Mouse (Mus musculus): ENCODE measurements around the gene Cd69.

Cd69 gene

GRCm38 (mm10) chr6:129232842-129233205 lies 42.4 kb downstream of the Cd69 start:
- ChIA-PET POLR2A (no interaction called here), CTCF (interaction anchor here in 1 of 4 experiments (0.6 kb wide), 1 partner anchor 28 kb away, joined by 3 read pairs; no protein-coding TSS in a partner anchor)

- CTCF ChIA-PET = no interaction called here
- POLR2A ChIA-PET = no interaction called here
Observed at GRCm38 (mm10) chr6:129232005-129232841, 43.0 kb downstream of the Cd69 start.

DNA sequence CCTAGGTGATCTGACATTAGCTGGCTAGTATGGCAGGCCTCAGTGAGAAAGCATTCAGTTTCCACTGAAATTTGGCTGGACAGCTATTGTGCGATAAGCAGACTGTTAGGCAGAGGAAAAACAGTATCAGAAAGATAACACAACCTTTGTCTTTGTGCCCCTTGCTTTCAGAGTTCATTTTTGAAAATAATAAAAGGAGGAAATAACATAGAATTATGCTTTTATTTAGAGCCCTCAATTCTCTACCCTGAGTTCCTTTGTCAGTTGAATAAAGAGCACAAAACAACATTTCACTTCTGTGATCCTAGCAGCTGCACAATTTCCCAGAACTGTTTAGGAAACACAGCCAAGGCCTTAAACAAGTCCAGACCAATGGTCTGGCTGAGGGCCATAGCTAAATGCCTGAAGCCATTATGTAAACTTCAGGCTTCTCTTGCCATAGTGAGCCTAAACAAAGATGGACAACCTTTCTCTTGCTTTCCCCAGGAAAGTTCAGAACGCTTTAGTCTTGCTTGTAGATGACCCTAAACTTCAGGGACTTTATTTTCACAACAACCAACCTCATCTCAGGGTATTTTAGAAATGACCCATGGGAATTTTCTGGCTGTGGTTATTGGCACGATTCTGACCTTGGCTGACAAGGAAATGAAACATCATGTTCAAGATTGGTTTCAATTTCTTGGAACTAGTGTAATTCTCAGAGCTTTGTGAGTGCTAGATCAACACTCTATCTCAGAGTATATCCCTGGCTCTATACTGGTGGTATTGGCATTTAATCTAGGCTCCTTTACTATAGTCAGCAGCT lies 45.3 kb downstream of the Cd69 start:
- ChIA-PET POLR2A (interaction anchor here in 1 of 4 experiments (0.7 kb wide), 1 partner anchor 371 kb away, joined by 3 read pairs; no protein-coding TSS in a partner anchor), CTCF (no interaction called here)

- ChIA-PET POLR2A (interaction anchor here in 1 of 4 experiments (0.7 kb wide), 1 partner anchor 370 kb away, joined by 3 read pairs; no protein-coding TSS in a partner anchor), CTCF (interaction anchor here in 1 of 4 experiments (0.6 kb wide), 1 partner anchor 31 kb away, joined by 4 read pairs; no protein-coding TSS in a partner anchor)
Observed at GRCm38 (mm10) chr6:129228935-129229773, 46.1 kb downstream of the Cd69 start.

DNA sequence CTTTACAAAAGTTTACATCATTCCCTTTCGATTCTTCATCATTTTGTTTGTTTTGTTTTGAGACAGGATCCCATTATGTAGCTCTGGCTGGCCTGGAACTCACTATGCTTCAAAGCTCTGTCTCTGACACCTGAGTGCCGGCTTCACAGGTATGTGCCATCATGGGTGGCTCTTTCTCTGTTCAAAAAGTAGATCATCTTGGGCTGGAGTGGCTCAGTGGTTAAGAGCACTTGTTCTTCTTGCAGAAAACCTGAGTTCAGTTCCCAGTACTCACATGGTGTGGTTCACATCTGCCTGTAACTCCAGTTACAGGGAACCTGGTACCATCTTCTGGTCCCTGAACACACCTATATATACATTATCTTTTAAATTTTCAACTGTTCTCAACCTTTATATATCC lies 50.2 kb downstream of the Cd69 start:
- ChIA-PET POLR2A (no interaction called here), CTCF (interaction anchor here in 1 of 4 experiments (0.9 kb wide), 1 partner anchor 13 kb away, joined by 3 read pairs; no protein-coding TSS in a partner anchor)

DNA sequence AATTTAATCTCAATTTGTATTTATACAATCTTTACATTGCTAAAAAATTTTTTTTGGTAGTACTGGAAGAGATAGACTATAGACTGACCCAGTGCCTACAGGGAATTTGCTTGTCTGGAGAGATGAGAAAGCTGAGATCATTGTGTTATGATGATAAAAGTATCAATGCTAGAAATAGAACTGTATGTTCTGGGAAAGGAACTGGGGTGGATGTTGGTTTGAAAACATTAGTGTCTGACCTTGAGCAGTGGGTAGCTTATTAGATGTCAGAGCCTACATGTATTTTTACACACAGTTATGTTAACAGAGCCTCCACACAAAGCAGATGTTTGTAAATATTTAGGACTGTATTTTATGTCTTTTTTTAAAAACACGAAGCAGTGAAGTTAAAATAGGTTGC lies 51.1 kb downstream of the Cd69 start:
- ChIA-PET POLR2A (no interaction called here), CTCF (interaction anchor here in 1 of 4 experiments (0.6 to 0.9 kb wide), 2 partner anchors 14 to 24 kb away, joined by 3 read pairs; no protein-coding TSS in a partner anchor)

- ChIA-PET POLR2A (no interaction called here), CTCF (no interaction called here)
Observed at GRCm38 (mm10) chr6:129223611-129224010, 51.6 kb downstream of the Cd69 start.

DNA sequence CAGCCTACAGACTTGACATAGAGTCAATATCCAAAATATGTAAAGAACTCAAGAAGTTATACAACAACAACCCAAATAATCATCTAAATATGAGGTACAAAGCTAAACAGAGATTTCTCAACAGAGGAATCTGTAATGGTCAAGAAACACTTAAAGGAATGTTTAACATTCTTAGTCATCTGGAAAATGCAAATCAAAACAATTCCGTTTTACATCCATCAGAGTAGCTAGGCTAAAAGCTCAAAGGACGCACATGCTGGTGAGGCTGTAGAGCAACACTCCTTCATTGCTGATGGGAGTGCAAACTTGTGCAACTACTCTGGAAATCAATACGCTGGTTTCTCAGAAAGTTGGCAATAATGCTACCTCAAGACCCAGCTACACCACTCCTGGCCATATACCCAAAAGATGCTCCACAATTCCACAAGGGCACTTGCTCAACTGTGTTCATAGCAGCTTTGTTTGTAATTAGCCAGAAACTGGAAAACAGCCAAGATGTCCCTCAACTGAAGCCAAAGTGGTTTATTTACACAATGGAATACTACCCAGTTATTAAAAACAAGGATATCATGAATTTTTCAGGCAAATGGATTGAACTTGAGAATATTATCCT lies 52.9 kb downstream of the Cd69 start:
- CTCF ChIA-PET = interaction anchor here in 2 of 4 experiments (0.6 to 1.2 kb wide), 2 partner anchors 12 to 16 kb away, joined by 3 to 7 read pairs; no protein-coding TSS in a partner anchor
- POLR2A ChIA-PET = no interaction called here

DNA sequence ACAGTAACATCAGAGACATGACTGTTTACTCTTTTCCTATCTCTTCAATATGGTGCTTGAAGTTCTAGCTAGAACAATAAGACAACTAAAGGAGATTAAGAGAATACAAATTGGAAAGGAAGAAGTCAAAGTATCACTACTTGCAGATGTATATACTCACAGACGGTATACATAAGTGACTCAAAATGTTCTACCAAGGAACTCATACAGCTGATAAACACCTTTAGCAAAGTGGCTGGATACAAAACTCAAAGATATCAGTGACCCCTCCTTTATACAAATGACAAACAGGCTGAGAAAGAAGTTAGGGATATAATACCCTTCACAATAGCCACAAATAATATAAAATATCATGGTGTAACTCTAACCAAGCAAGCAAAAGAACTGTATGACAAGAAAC lies 54.2 kb downstream of the Cd69 start:
- CTCF ChIA-PET = no interaction called here
- POLR2A ChIA-PET = no interaction called here

DNA sequence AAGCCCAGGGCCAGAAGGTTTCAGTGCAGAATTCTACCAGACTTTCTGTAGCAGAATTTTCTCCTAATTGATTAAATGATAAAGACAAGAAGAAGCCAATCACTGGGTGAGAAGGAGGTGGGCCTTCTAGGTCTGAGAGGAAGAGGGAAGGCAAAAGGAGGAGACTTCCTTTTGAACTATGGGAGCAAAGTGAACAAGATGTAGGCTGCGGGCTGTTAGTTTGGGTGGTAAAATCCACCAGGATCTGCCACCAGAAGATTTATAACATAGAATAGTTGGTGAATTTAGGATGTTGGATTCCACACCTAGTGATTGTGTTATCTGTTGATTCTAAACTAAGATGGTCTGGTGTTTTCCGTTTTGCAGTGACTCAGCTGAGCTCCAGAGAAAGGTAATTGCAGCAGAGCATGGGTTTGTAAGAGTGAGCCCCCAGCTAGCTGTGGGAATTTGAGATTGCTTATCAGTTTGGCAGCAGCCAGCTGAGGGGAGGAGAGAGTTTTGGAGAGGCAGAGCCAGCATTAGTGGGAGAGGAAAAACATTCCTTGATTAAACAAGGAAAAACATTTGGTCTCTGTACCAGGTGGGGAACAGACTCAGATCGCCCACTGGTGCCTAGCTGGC lies 55.2 kb downstream of the Cd69 start:
- POLR2A ChIA-PET = no interaction called here
- CTCF ChIA-PET = no interaction called here

- CTCF ChIA-PET = no interaction called here
- POLR2A ChIA-PET = no interaction called here
Observed at GRCm38 (mm10) chr6:129218191-129218696, 57.0 kb downstream of the Cd69 start.
